Mouse (Mus musculus): ENCODE measurements around the gene Plxnb1. TPM values are rescaled to one million over a fixed set of nuclear protein-coding genes. Genes with fewer than 3 reads are reported as not detected.
"Not testable (repeated sequence)": the region's sequence is repeated elsewhere in the genome, so short reads cannot be mapped to it uniquely, and the experiment has no call there.

The Plxnb1 gene
- polyA plus RNA-seq, 1 experiment from 2014 or later: 17.9 TPM

DNA sequence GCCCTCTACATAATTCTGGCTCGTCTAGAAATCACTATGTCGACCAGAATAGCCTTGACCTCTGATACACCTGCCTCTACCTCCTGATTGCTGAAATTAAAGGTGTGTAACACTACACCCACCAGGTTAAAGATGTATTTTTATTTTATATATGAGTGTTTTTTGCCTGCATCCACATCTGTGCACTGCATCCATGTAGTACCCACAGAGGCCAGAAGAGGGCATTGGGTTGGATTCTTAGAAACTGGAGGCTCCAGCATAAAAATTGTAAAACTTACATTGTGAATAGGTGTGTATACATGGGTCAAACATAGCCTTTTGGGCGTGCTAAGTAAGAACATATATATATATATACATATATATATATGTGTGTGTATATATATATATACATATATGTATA, 33.0 kb downstream of the Plxnb1 start:
- no peak for ATAC-seq
- no peak overlapping the region for H3K4me3 ChIP-seq (ENCODE audit: low read depth, low read length)

DNA sequence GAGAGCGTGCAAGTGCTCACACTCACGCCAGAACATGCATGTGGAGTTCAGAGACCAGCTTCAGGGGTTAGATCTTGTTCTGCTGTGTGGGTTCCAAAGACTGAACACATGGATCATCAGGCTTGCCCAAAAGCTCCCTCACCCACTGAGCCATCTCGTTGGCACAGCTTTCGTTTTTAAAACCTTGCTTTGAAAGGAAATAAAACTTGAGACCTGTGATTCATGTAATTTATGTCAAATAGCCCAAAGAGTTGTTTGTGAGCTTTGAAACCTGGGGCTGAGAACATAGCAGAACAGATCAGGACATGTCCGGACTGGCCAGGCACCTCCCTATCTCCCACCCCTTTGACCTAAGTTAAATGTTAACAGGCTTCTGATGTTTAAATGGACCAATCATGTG, 34.9 kb downstream of the Plxnb1 start:
- Histone ChIP-seq H3K4me2 (ENCODE audit: low read length) (no peak overlapping the region), H3K4me1 (ENCODE audit: control insufficient read depth, insufficient read depth, low read length) (no peaks in the 10 kb centered on the region), H3K9ac (ENCODE audit: low read depth, low read length) (no peak overlapping the region), H3K4me3 (ENCODE audit: low read depth, low read length) (no peak overlapping the region), H3K9me3 (replicated peaks; ENCODE audit: control insufficient read depth, low read length, poor library complexity, severe bottlenecking) (no peaks in the 10 kb centered on the region), H3K36me3 (ENCODE audit: control insufficient read depth, insufficient read depth, low read length) (no peaks in the 10 kb centered on the region), H3K27ac (ENCODE audit: low read length) (no peak overlapping the region), H3K27me3 (ENCODE audit: control insufficient read depth, insufficient read depth, low read depth, low read length) (no peaks in the 10 kb centered on the region)
- 92% methylated on average over 5 of the region's 5 CpGs for WGBS
- no peak for ATAC-seq

More for the DNA sequence above, 33.0 kb downstream of the Plxnb1 start:
- Histone ChIP-seq H3K9me3 (replicated peaks; ENCODE audit: control insufficient read depth, low read length, poor library complexity, severe bottlenecking) (no peaks in the 10 kb centered on the region), H3K27ac (ENCODE audit: low read length) (no peak overlapping the region), H3K4me1 (ENCODE audit: control insufficient read depth, insufficient read depth, low read length) (no peaks in the 10 kb centered on the region), H3K36me3 (ENCODE audit: control insufficient read depth, insufficient read depth, low read length) (no peaks in the 10 kb centered on the region), H3K27me3 (ENCODE audit: control insufficient read depth, insufficient read depth, low read depth, low read length) (no peaks in the 10 kb centered on the region), H3K9ac (ENCODE audit: low read depth, low read length) (no peak overlapping the region), H3K4me2 (ENCODE audit: low read length) (no peak overlapping the region)
- 56% methylated on average over 3 of the region's 3 CpGs for WGBS

GRCm38 (mm10) chr9:109140414-109140813, 45.2 kb downstream of the Plxnb1 start:
- H3K9me3 ChIP-seq (replicated peaks; ENCODE audit: control insufficient read depth, low read length, poor library complexity, severe bottlenecking); ATAC-seq; H3K4me3 ChIP-seq (ENCODE audit: low read depth, low read length); H3K4me2 ChIP-seq (ENCODE audit: low read length); H3K27ac ChIP-seq (ENCODE audit: low read length); H3K36me3 ChIP-seq (ENCODE audit: control insufficient read depth, insufficient read depth, low read length); H3K9ac ChIP-seq (ENCODE audit: low read depth, low read length); H3K27me3 ChIP-seq (ENCODE audit: control insufficient read depth, insufficient read depth, low read depth, low read length); H3K4me1 ChIP-seq (ENCODE audit: control insufficient read depth, insufficient read depth, low read length): not testable (repeated sequence)
- 67% methylated on average over 4 of the region's 4 CpGs for WGBS

GRCm38 (mm10) chr9:109161941-109162340, 66.8 kb downstream of the Plxnb1 start, which contains the start of gene Fbxw21:
TSS of gene Fbxw21 (minus strand) at chr9:109162041.
- no peaks in the 10 kb centered on the region for H3K36me3 ChIP-seq (ENCODE audit: control insufficient read depth, insufficient read depth, low read length)
- H3K9me3 ChIP-seq (replicated peaks; ENCODE audit: control insufficient read depth, low read length, poor library complexity, severe bottlenecking): no peaks in the 10 kb centered on the region
- H3K27ac ChIP-seq (ENCODE audit: low read length): no peak within 1 kb of the TSS
- no peak within 1 kb of the TSS for H3K4me2 ChIP-seq (ENCODE audit: low read length)
- no peaks in the 10 kb centered on the region for H3K4me1 ChIP-seq (ENCODE audit: control insufficient read depth, insufficient read depth, low read length)
- H3K4me3 ChIP-seq (ENCODE audit: low read depth, low read length): no peak within 1 kb of the TSS
- H3K9ac ChIP-seq (ENCODE audit: low read depth, low read length): no peak within 1 kb of the TSS
- no peaks in the 10 kb centered on the region for H3K27me3 ChIP-seq (ENCODE audit: control insufficient read depth, insufficient read depth, low read depth, low read length)
- WGBS: 75% methylated on average over 3 of the region's 3 CpGs
- ATAC-seq: no peak

- no peak for ATAC-seq
- no peak overlapping the region for H3K4me3 ChIP-seq (ENCODE audit: low read depth, low read length)
- H3K9me3 ChIP-seq (replicated peaks; ENCODE audit: control insufficient read depth, low read length, poor library complexity, severe bottlenecking): no peaks in the 10 kb centered on the region; the same call in 1 of the 2 replicates
- no peaks in the 10 kb centered on the region for H3K36me3 ChIP-seq (ENCODE audit: control insufficient read depth, insufficient read depth, low read length)
- H3K27ac ChIP-seq (ENCODE audit: low read length): no peak overlapping the region
- no peaks in the 10 kb centered on the region for H3K27me3 ChIP-seq (ENCODE audit: control insufficient read depth, insufficient read depth, low read depth, low read length)
- no peak overlapping the region for H3K9ac ChIP-seq (ENCODE audit: low read depth, low read length)
- H3K4me2 ChIP-seq (ENCODE audit: low read length): no peak overlapping the region
- no peaks in the 10 kb centered on the region for H3K4me1 ChIP-seq (ENCODE audit: control insufficient read depth, insufficient read depth, low read length)
Measured at GRCm38 (mm10) chr9:109167316-109167715, 72.1 kb downstream of the Plxnb1 start.

Other genes with a start within 250 kb of the Plxnb1 start
- 17.5 and 19.0 TPM in 2 replicates for gene Slc26a6, start 242.1 kb upstream of the Plxnb1 start, polyA plus RNA-seq (2015; fragmentation: Nextera tagmentation; extraction: Ambion mirVana)
- gene Tmem89, start 180.8 kb upstream of the Plxnb1 start, polyA plus RNA-seq (2015; fragmentation: Nextera tagmentation; extraction: Ambion mirVana): not detected in 2 replicates
- gene Uqcrc1, start 158.8 kb upstream of the Plxnb1 start, polyA plus RNA-seq (2015; fragmentation: Nextera tagmentation; extraction: Ambion mirVana): 417 and 452 TPM in 2 replicates
- 1.1 and 1.6 TPM in 2 replicates for gene Col7a1, start 141.8 kb upstream of the Plxnb1 start, polyA plus RNA-seq (2015; fragmentation: Nextera tagmentation; extraction: Ambion mirVana)
- not detected in 2 replicates for gene Ucn2, start 109.4 kb upstream of the Plxnb1 start, polyA plus RNA-seq (2015; fragmentation: Nextera tagmentation; extraction: Ambion mirVana)
- 31.5 and 31.9 TPM in 2 replicates for gene Pfkfb4, start 103.6 kb upstream of the Plxnb1 start, polyA plus RNA-seq (2015; fragmentation: Nextera tagmentation; extraction: Ambion mirVana)
- 60.1 and 68.9 TPM in 2 replicates for gene Shisa5, start 56.8 kb upstream of the Plxnb1 start, polyA plus RNA-seq (2015; fragmentation: Nextera tagmentation; extraction: Ambion mirVana)
- 12.1 and 13.7 TPM in 2 replicates for gene Trex1, start 35.7 kb upstream of the Plxnb1 start, polyA plus RNA-seq (2015; fragmentation: Nextera tagmentation; extraction: Ambion mirVana)
- gene Atrip, start 21.3 kb upstream of the Plxnb1 start, polyA plus RNA-seq (2015; fragmentation: Nextera tagmentation; extraction: Ambion mirVana): 31.5 and 34.1 TPM in 2 replicates
- gene Ccdc51, start 12.9 kb upstream of the Plxnb1 start, polyA plus RNA-seq (2015; fragmentation: Nextera tagmentation; extraction: Ambion mirVana): 12.5 and 13.1 TPM in 2 replicates
- gene Tma7, start 12.8 kb upstream of the Plxnb1 start, polyA plus RNA-seq (2015; fragmentation: Nextera tagmentation; extraction: Ambion mirVana): 674 and 688 TPM in 2 replicates
- gene Fbxw21, start 66.7 kb downstream of the Plxnb1 start, polyA plus RNA-seq (2015; fragmentation: Nextera tagmentation; extraction: Ambion mirVana): not detected in 2 replicates
- gene Fbxw13, start 100.6 kb downstream of the Plxnb1 start, polyA plus RNA-seq (2015; fragmentation: Nextera tagmentation; extraction: Ambion mirVana): not detected in 2 replicates
- not detected in 2 replicates for gene Fbxw20, start 139.4 kb downstream of the Plxnb1 start, polyA plus RNA-seq (2015; fragmentation: Nextera tagmentation; extraction: Ambion mirVana)
- gene Fbxw14, start 192.3 kb downstream of the Plxnb1 start, polyA plus RNA-seq (2015; fragmentation: Nextera tagmentation; extraction: Ambion mirVana): not detected in 2 replicates
- gene Fbxw28, start 244.3 kb downstream of the Plxnb1 start, polyA plus RNA-seq (2015; fragmentation: Nextera tagmentation; extraction: Ambion mirVana): not detected in 2 replicates

Data from midbrain, embryonic 16.5 days (tissue).